Mouse (Mus musculus) R1 (cell line): ENCODE measurements at regions not wholly inside any gene's neighbourhood (a gene's known extent, or its start where the extent isn't known, plus 50 kb on each side); places are given as distances from the start of the nearest gene placed in this dataset.

Experiments used
- DNase-seq: peaks from one replicate; pipeline ENCODE4 v3.0.0-alpha.2; 2018; ENCODE audit warnings: low read depth, low spot score

DNA sequence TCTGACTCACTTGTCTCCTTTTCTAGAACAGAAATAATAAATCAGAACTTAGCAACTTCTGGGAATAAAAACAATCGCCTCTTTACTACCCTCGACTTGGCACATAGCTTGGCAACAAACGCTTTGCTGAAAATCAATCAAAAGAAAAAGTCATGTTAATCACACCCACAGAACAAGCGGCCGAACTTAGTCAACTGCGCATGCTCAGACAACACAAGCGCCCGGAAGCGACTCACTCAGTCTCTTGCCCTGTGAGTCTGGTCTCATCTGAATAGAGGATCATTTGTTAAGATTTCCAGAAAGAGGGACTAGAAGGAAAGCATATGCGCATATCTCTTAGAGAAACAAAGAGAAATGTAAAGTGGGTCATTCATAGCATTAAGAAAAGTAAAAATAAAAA is 375.8 kb downstream of the Gpd2 start:
- peak; percentile 47 for DNase-seq

DNA sequence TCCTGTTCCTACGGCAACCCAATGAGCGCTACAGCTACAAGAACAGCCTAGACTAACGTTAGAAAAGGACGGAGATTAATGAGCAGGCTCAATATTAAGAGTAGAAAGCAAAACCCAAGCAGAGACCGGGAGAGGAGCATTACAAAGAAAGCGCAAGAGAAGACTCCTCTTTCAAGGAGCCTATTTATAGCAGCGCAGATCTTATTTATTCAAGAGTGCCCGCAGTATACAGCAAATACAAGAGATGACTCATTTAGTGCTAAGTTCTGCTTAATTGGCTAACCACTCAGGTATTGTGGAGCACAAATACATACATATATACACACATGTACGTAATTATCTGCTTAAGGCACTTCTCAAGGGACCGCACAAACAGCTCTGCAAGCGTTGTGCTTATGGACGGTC is 377.2 kb downstream of the Gpd2 start:
- DNase-seq: no peak

GRCm38 (mm10) chr2:57616525-57617225 is 379.2 kb downstream of the Gpd2 start:
- no peak for DNase-seq

DNA sequence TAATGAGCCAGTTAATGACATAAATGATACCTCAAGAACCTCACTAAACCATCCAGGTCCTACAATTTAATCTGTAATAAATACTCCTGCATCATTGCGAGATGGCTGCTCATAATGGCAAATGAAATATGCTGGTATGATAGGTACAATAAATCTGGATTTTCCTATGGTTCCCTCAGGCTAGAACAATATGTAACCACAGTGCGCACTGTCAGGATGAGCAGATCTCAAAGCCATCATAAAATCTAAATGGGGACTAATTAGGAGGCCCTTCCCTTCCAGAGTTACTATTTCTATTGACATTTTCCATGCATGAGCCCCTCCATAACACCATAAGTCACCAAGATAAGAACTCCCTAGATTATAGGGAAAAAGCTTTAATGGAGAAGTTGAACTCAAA is 379.8 kb downstream of the Gpd2 start:
- no peak for DNase-seq

GRCm38 (mm10) chr2:57644117-57644516 is 353.6 kb upstream of the Galnt5 start:
- DNase-seq: no peak

DNA sequence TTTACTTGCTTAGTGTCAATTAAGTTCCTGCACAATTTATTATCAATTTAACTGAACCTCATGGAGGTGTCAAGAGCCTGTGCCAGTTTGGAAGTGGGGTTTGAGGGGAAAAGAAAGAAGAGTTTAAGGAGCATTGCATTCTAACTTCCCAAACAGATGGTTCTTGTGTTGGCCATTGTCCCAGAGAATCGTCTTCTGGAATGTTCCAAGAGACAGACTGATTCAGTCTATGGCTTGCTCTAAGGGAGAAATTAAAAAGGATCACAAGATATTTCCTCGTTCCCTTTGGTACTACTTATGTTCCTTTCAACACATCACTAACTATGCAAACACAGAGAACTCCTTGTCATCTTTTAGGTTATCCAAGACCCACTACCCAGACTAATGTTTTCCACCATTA is 353.1 kb upstream of the Galnt5 start:
- DNase-seq: no peak

- no peak for DNase-seq
Measured at GRCm38 (mm10) chr2:57649002-57649401, 348.7 kb upstream of the Galnt5 start.

DNA sequence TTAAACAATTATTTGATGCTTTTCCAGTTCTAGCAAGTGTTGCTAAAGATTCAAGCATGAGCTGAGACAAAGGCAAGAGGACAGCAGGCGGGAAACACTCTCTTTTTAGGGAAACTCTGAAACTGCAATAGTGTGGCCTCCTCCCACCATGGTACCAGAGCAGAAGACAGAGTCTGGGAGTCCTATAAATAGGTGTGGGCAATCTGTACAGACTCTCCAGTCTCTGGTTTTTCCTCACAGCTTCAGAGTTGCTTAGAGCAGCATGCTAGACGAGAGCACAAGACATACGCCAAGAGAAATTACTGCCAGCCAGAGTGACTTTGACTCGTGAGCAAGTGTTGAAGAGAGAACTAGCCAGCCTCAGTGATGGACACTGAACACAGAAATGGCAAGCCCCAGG is 340.3 kb upstream of the Galnt5 start:
- DNase-seq: no peak

DNA sequence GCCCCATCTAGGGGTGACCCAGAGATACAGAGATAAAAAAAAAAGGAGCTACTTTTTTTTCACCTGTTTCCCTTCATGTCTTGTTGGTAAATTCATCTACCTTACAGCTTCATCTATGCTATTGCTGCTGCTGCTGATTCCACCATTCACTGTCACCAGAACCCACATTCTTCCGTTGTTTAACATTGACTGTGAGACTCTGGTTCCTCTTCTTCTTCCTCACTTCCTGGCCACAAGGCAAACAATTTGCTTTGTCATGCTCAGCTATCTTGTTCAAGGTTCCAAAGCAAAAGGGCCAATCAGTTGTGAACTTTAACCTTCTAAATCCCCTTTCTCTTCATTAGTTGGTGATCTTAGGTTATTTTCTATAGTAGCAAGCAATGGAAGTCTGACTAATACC is 335.8 kb upstream of the Galnt5 start:
- DNase-seq: no peak

DNA sequence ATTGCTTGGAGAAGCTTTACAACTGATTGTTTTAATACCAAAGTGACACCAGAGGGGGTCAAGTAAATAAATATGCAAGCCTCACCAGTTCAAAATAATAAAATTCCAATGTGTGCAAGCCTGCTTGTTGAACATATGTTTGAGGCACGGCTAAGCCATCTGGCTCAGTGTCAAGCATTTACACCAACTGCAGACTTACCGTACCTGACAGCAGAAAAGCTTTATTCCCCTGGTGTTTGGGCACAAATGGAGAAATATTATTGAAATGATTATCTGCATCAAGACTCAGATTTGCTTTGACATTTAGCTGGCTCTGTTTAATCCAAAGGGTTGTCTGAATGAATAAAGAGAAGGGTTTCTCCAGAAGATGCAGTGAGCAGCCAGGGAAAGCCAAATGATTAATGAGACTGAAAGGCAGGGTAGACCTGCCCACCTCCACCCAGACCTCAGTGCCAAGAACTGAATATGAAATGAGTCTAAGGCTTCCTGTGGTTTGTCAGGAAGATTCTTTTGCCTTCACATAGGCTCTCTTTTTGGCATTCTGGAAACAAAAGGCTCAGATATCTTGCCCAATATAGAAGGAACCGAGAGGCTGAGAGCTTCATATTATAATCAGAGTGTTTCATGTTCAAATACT is 325.6 kb upstream of the Galnt5 start:
- DNase-seq: no peak

GRCm38 (mm10) chr2:57689877-57690276 is 307.8 kb upstream of the Galnt5 start:
- no peak for DNase-seq

DNA sequence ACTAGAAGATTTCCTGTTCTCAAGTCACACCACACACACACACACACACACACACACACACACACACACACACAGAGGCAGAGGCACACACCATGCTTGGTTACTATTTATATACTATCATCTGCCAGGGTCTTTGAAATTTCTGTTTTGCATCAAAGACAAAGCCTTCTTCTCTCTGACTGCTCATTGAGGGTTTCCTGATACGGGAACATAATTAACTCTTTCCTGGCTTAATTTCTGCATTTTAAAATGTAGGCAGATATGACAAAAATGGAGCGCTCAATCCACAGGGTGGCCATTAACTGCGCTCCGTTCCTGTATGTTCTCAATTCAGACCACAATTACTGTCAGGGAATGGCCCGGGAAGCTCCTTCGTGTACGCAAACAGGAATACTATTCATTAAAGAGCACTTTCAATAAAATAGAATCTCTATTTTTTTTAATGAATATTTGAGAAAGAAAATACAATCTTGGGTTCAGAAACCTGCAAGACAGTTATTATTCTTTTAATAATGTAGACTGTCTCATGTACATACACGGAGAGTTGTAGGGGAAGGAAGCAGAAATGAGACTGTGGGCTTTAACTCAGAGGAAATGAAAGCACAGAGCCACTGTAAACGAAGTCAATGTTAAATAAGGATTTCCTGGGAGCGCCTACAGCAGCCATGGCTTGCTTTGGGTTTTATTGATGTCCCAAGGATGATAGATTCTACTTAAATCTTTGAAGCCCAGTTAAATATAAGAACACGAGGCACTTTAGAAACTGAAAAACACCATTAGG is 300.5 kb upstream of the Galnt5 start:
- no peak for DNase-seq

DNA sequence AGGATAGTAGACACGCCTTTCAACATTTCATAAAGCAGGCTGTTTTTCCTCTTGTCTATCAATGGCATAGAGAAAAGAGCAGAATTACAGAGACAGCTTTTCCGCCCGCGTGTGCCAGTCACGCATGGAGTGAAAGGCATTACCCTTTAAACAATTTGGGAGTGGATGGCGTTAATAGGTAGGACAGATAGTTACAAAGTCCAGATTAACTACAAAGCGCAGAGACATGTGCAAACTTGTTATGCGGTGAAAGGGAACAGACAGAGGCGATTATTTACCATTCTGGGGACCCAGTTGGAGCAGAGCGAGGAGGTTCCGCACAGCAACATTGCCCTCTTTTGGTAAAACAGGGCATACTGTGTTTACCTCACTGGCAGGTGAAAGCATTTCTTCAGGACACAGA is 299.0 kb upstream of the Galnt5 start:
- peak; percentile 26 for DNase-seq

- no peak for DNase-seq
Measured at GRCm38 (mm10) chr2:57699226-57699625, 298.5 kb upstream of the Galnt5 start.

DNA sequence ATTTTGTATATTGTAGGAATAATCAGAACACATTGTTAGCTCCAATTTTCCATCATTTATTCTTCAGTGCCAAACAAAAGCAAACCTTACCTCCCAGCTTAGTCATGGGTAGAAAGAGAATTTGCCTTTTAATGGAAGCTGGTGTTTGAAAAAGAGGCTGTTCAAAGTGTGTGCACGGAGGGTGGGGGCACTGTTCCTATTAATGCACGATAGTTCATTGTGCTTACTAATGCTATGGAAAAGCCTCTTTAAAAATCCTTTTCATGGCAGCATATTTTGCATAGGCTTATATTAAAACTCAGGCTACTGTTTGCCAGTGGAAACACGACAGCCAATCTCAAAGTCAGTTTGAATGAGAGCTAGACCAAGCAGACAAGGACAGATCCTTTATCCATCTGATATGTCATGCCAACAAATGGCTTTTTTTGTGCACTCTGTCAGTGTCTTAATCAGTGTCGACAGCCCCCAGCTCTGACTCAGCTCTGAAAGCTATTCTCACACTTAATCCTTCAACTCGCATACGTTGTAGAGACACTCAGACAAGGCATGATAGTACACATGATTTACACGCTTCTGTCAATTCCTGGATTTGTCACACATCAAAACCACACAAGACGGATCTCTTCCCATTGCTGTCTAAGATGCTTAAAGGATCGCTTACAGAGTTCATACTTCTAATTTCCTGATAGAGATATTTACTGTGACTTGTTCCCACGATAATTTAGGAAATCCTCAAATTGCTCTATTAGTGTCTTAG is 280.8 kb upstream of the Galnt5 start:
- DNase-seq: no peak
